Mouse (Mus musculus) thymus, adult 2 months (tissue): Measurements from ENCODE around the gene Vti1a. TPM values are rescaled to one million over a fixed set of nuclear protein-coding genes. Genes with fewer than 3 reads are reported as not detected.

Source experiments
- DNase-seq: peaks from one replicate; pipeline ENCODE4 v3.0.0; 2021
- H3K27ac ChIP-seq: fragments of 200-500 bp; 2 replicates; pipeline ENCODE4 v1.5.1; 2012; ENCODE audit warnings: low read length, control low read depth; ENCODE audit not compliant: control insufficient read depth, insufficient read depth
- H3K27me3 ChIP-seq: fragments of 200-500 bp; 2 replicates; pipeline ENCODE4 v1.6.1; 2012; ENCODE audit warnings: mild to moderate bottlenecking, low read length, moderate library complexity, mixed read lengths; ENCODE audit not compliant: control insufficient read depth, insufficient read depth
- H3K36me3 ChIP-seq: fragments of 200-500 bp; 2 replicates; pipeline ENCODE4 v1.6.1; 2012; ENCODE audit warnings: mild to moderate bottlenecking, low read length, moderate library complexity; ENCODE audit not compliant: control insufficient read depth, insufficient read depth
- H3K4me1 ChIP-seq: fragments of 200-500 bp; replicated peaks from 2 replicates; pipeline ENCODE4 v1.6.1; 2012; ENCODE audit warnings: low read length; ENCODE audit not compliant: control insufficient read depth, insufficient read depth
- H3K4me3 ChIP-seq: fragments of 200-500 bp; 2 replicates; pipeline ENCODE4 v1.5.1; 2012; ENCODE audit warnings: mild to moderate bottlenecking, low read length, control low read depth, moderate library complexity; ENCODE audit not compliant: control insufficient read depth, insufficient read depth
- CTCF ChIP-seq: fragments of 200-500 bp; IDR thresholded peaks from 2 replicates; pipeline ENCODE4 v1.5.1; 2012; ENCODE audit warnings: mild to moderate bottlenecking, control low read depth, low read length, moderate library complexity, borderline replicate concordance; ENCODE audit not compliant: control insufficient read depth, poor library complexity, insufficient read depth; ENCODE audit errors: extremely low read depth
- POLR2A ChIP-seq: fragments of 200-500 bp; IDR thresholded peaks from 2 replicates; pipeline ENCODE4 v1.6.1; 2012; ENCODE audit warnings: mild to moderate bottlenecking, low read length, control low read depth, moderate library complexity; ENCODE audit not compliant: control insufficient read depth, poor library complexity, insufficient read depth; ENCODE audit errors: extremely low read depth
- WGBS: fragments of 180-500 bp; shearing (Covaris S2); methylation state at CpG from one replicate; pipeline ENCODE4 v1.1.7; 2018; 5-methylcytosine and 5-hydroxymethylcytosine counted together
- polyA plus RNA-seq: library from polyadenylated mRNA; depleted of rRNA; stranded (reverse); fragments of >200 nt; gene quantifications from 2 replicates; pipeline ENCODE4 v1.2.3, GENCODE M21; 2012

Vti1a gene
- polyA plus RNA-seq, 1 experiment, result 15.4 TPM

GRCm38 (mm10) chr19:55411415-55411814 is 95.3 kb downstream of the Vti1a start:
- Histone ChIP-seq H3K4me3 (no peak overlapping the region), H3K36me3 (no peaks in the 10 kb centered on the region), H3K27me3 (no peaks in the 10 kb centered on the region), H3K27ac (no peak overlapping the region), H3K4me1 (peaks cover 7% of the 10 kb centered on the region)
- TF ChIP-seq CTCF (no peak), POLR2A (no peak)
- DNase-seq, result no peak
- 98% methylated on average over 11 of the region's 11 CpGs for WGBS

DNA sequence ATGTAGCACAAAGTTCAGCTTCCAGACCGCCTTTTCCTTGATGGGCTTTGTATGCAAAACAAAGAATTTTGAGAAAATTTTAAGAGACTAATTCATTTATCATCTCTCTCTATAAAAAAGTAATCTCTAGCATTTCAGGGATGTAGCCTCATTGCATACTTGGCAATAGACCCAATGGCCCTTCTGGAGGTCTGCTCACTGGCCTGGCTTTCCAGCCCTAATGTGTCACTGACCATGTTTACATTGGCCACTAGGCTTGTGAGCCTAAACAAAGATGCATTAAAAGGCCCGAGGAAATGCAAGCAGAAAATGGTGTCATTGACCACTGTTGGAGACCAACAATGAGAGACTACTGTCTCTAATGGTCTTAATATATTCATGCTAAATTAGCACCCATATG is 95.8 kb downstream of the Vti1a start:
- Histone ChIP-seq H3K27me3 (no peaks in the 10 kb centered on the region), H3K36me3 (no peaks in the 10 kb centered on the region), H3K4me1 (peaks cover 7% of the 10 kb centered on the region), H3K4me3 (no peak overlapping the region), H3K27ac (no peak overlapping the region)
- TF ChIP-seq CTCF (no peak), POLR2A (no peak)
- 90% methylated on average over 2 of the region's 2 CpGs for WGBS
- DNase-seq, result no peak

DNA sequence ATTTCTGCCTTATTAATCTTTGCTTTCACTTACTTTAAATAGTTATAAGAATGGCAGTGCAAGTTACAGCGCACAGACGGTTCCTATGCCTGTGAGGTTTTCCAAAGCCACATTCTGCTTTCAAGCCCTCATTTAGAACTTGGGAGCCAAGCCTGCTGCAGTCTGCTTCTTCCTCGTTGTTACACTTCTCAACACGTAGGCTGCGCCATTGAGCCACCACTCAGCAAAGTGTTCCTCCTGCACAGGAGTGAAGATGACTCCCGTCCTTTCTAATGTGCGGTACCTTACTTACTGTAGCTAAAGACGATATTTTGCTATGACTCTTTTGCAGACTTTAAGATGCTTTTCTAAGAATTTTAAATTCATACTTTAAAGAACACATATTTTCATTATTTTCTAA is 98.0 kb downstream of the Vti1a start:
- H3K27me3 ChIP-seq, result no peaks in the 10 kb centered on the region
- H3K36me3 ChIP-seq, result no peaks in the 10 kb centered on the region
- no peak overlapping the region for H3K4me3 ChIP-seq
- DNase-seq, result peak; percentile 45
- H3K27ac ChIP-seq, result no peak overlapping the region
- TF ChIP-seq CTCF (no peak; the same call in 1 of the 2 replicates), POLR2A (no peak)
- 71% methylated on average over 8 of the region's 8 CpGs for WGBS
- H3K4me1 ChIP-seq, result no peaks in the 10 kb centered on the region

GRCm38 (mm10) chr19:55418756-55419155 is 102.7 kb downstream of the Vti1a start:
- DNase-seq, result no peak

GRCm38 (mm10) chr19:55419961-55420360 is 103.9 kb downstream of the Vti1a start:
- 91% methylated on average over 3 of the region's 3 CpGs for WGBS

More at GRCm38 (mm10) chr19:55418756-55419155, 102.7 kb downstream of the Vti1a start:
- Histone ChIP-seq H3K27me3 (no peaks in the 10 kb centered on the region), H3K4me3 (no peak overlapping the region), H3K27ac (no peak overlapping the region), H3K36me3 (no peaks in the 10 kb centered on the region), H3K4me1 (no peaks in the 10 kb centered on the region)
- TF ChIP-seq CTCF (no peak), POLR2A (no peak)
- 88% methylated on average over 3 of the region's 3 CpGs for WGBS

DNA sequence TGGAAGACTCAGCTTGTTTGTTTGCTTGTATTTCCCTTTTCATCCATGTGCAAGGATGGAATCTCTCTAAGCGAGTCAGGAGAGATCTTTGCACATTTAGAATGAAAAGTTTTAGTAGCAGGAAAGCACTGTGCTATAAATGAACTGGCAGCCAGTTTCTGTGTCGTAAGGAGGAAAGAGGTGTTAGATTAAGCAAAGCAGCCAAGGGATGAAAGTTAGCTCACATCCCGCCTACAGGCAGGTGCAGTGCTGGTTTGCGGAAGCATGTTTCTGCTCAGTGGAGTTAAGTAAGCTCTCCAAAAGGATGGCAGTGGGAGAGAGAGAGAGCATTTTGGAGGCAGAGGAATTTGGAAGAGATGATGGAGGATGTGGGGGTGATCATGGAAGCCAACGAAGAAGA is 105.7 kb downstream of the Vti1a start:
- TF ChIP-seq CTCF (no peak), POLR2A (no peak)
- H3K27me3 ChIP-seq, result no peaks in the 10 kb centered on the region
- no peak for DNase-seq
- H3K27ac ChIP-seq, result no peak overlapping the region
- 98% methylated on average over 5 of the region's 5 CpGs for WGBS
- H3K4me1 ChIP-seq, result no peaks in the 10 kb centered on the region
- no peak overlapping the region for H3K4me3 ChIP-seq
- no peaks in the 10 kb centered on the region for H3K36me3 ChIP-seq

More at GRCm38 (mm10) chr19:55419961-55420360, 103.9 kb downstream of the Vti1a start:
- Histone ChIP-seq H3K36me3 (no peaks in the 10 kb centered on the region), H3K4me3 (no peak overlapping the region), H3K27me3 (no peaks in the 10 kb centered on the region), H3K4me1 (no peaks in the 10 kb centered on the region), H3K27ac (no peak overlapping the region)
- no peak for DNase-seq
- TF ChIP-seq POLR2A, result no peak
- no peak for TF ChIP-seq CTCF
